Mouse (Mus musculus): Measurements from ENCODE around the gene Ntsr2. TPM values are rescaled to one million over a fixed set of nuclear protein-coding genes. Genes with fewer than 3 reads are reported as not detected.

Gene Ntsr2
- polyA plus RNA-seq, 1 experiment from 2014 or later, result 3.4 TPM

DNA sequence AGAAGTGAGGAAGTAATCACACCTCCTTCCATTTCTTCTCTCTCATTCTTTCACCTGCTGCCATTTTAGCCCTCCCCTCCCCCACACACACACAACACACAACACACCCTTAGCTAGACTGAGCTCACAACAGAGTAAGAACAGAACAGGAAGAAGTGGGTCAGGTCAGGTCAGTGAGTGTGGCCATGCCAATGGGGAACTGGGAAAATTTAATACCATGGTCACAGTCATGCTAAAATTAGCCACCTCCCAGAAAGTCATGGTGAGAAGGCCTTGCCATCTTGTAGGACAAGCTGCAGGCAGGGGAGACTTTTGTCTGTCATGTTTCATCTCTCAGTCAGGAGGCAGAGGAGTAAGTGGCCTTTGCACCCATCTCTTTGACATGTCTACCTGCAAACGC lies 45.5 kb downstream of the Ntsr2 start:
- Histone ChIP-seq H3K27ac (replicated peaks) (no peak overlapping the region), H3K4me1 (no peaks in the 10 kb centered on the region), H3K36me3 (no peaks in the 10 kb centered on the region), H3K9ac (replicated peaks) (no peak overlapping the region), H3K4me2 (no peak overlapping the region), H3K27me3 (replicated peaks) (no peaks in the 10 kb centered on the region), H3K4me3 (replicated peaks) (no peak overlapping the region), H3K9me3 (replicated peaks) (no peaks in the 10 kb centered on the region)
- WGBS, result 97% methylated on average over 1 of the region's 1 CpGs
- no peak for ATAC-seq (ENCODE audit: low FRiP score)

Other genes starting within 250 kb of the Ntsr2 start
- 13.2 and 15.5 TPM in 2 replicates for gene Lpin1, start 42.4 kb upstream of the Ntsr2 start, polyA plus RNA-seq (2015; fragmentation: Nextera tagmentation; extraction: Ambion mirVana)
- gene Greb1, start 147.5 kb downstream of the Ntsr2 start, polyA plus RNA-seq (2015; fragmentation: Nextera tagmentation; extraction: Ambion mirVana), result 0.67 and 1.9 TPM in 2 replicates
- gene E2f6, start 157.6 kb downstream of the Ntsr2 start, polyA plus RNA-seq (2015; fragmentation: Nextera tagmentation; extraction: Ambion mirVana), result 26.3 and 31.2 TPM in 2 replicates
- gene Rock2, start 241.5 kb downstream of the Ntsr2 start, polyA plus RNA-seq (2015; fragmentation: Nextera tagmentation; extraction: Ambion mirVana), result 13.5 and 13.7 TPM in 2 replicates

Data from neural tube, embryonic 15.5 days (tissue).